Mouse (Mus musculus) lung, embryonic 14.5 days (tissue): ENCODE measurements around the gene Gabrd. TPM values are rescaled to one million over a fixed set of nuclear protein-coding genes. Genes with fewer than 3 reads are reported as not detected.
A peak's percentile ranks its signal among the peaks of the same experiment; 100 is the strongest.

ENCODE experiments used
- ATAC-seq: fragments of 200-750 bp; cut with Nextera tagmentation; 2 replicates; pipeline ENCODE4 v1.8.0; 2017; ENCODE audit warnings: mild to moderate bottlenecking, moderate TSS enrichment, moderate library complexity; ENCODE audit not compliant: insufficient read depth
- DNase-seq: peaks from one replicate; pipeline ENCODE4 v3.0.0-alpha.2; 2015
- H3K27ac ChIP-seq: fragments of 300-500 bp; sonication (generic); 2 replicates; pipeline ENCODE4 v1.5.1; 2014; ENCODE audit warnings: low read depth, mild to moderate bottlenecking, moderate library complexity
- H3K27me3 ChIP-seq: fragments of 300-500 bp; sonication (generic); 2 replicates; pipeline ENCODE4 v1.6.1; 2014; ENCODE audit warnings: low read length, control low read depth; ENCODE audit not compliant: insufficient read depth
- H3K36me3 ChIP-seq: fragments of 300-500 bp; sonication (generic); 2 replicates; pipeline ENCODE4 v1.6.1; 2014; ENCODE audit warnings: control low read depth; ENCODE audit not compliant: insufficient read depth
- H3K4me1 ChIP-seq: fragments of 300-500 bp; sonication (generic); 2 replicates; pipeline ENCODE4 v1.6.1; 2014; ENCODE audit warnings: antibody characterized with exemption, control low read depth; ENCODE audit not compliant: insufficient read depth
- H3K4me2 ChIP-seq: fragments of 300-500 bp; sonication (generic); 2 replicates; pipeline ENCODE4 v1.6.1; 2014; ENCODE audit warnings: mild to moderate bottlenecking
- H3K4me3 ChIP-seq: fragments of 300-500 bp; sonication (generic); 2 replicates; pipeline ENCODE4 v1.5.1; 2014; ENCODE audit warnings: low read depth, low read length
- H3K9ac ChIP-seq: fragments of 300-500 bp; sonication (generic); 2 replicates; pipeline ENCODE4 v1.6.1; 2014
- H3K9me3 ChIP-seq: fragments of 300-500 bp; sonication (generic); 2 replicates; pipeline ENCODE4 v1.6.1; 2016; ENCODE audit warnings: low read depth, low read length, control low read depth
- CTCF ChIP-seq: IDR thresholded peaks from 2 replicates; pipeline ENCODE4 v1.5.1; 2016; ENCODE audit warnings: antibody characterized with exemption, low read depth
- WGBS: fragments of 180-500 bp; shearing (Covaris S2); extraction: QIAGEN DNeasy Blood & Tissue Kit; methylation state at CpG from one replicate; pipeline ENCODE4 v1.1.7; 2014; 5-methylcytosine and 5-hydroxymethylcytosine counted together
- polyA plus RNA-seq: library from polyadenylated mRNA; unstranded; fragments of >200 nt; fragmentation: Nextera tagmentation; extraction: Ambion mirVana; gene quantifications from 2 replicates; pipeline ENCODE4 v1.2.1, GENCODE M21; 2014

The Gabrd gene
- polyA plus RNA-seq, 1 experiment from 2014 or later = not detected

GRCm38 (mm10) chr4:155367739-155368138 is 30.2 kb downstream of the Gabrd start:
- 85% methylated on average over 9 of the region's 9 CpGs for WGBS
- ATAC-seq (no peak), DNase-seq (no peak)
- H3K4me3 ChIP-seq = no peak overlapping the region
- peaks cover 8% of the 10 kb centered on the region; the same call in 1 of the 2 replicates for H3K27me3 ChIP-seq
- H3K27ac ChIP-seq = no peak overlapping the region
- no peaks in the 10 kb centered on the region for H3K36me3 ChIP-seq
- no peaks in the 10 kb centered on the region for H3K9me3 ChIP-seq
- no peak for TF ChIP-seq CTCF
- no peak overlapping the region for H3K9ac ChIP-seq
- H3K4me2 ChIP-seq = no peak overlapping the region
- no peaks in the 10 kb centered on the region for H3K4me1 ChIP-seq

DNA sequence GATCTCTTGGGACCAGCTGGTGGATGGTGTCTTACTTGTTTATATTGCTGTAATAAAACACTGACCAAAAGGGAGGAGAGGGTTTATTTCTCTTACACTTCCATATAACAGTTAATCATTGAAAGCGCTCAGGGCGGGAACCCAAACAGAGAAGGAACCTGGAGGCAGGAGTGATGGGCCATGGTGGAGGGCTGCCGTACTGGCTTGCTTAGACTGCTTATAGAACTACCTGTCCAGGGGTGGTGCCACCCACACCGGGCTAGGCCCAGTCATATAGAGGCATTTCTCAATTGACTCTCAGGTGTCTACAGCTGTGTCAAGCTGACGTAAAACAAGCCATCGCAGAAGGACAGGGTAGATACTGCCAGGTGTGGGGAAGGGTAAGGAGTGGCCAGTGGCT is 31.1 kb downstream of the Gabrd start:
- Histone ChIP-seq H3K4me2 (no peak overlapping the region), H3K9me3 (no peaks in the 10 kb centered on the region), H3K9ac (no peak overlapping the region), H3K27ac (no peak overlapping the region), H3K36me3 (no peaks in the 10 kb centered on the region), H3K4me3 (no peak overlapping the region), H3K27me3 (peaks cover 18% of the 10 kb centered on the region), H3K4me1 (no peaks in the 10 kb centered on the region)
- ATAC-seq = no peak
- no peak for TF ChIP-seq CTCF
- WGBS = 67% methylated on average over 6 of the region's 6 CpGs
- DNase-seq = no peak

DNA sequence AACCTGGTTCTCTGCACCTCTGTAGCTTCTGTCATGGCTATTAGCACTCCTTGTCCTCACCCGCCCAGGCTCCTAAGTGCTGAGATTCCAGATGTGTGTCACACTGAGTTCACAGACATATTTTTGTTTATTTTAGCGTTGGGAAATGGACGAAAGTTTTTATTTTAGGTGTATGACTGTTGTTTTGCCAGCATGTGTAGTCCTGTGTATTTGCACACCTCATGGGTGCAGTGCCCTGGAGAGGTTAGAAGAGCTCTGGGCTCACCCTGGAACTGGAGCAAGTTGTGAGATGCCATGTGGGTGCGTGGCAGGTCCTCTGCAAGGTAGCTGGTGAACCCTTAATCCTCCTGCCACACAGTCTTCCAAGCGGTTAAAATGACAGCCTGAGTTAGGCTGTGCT is 35.5 kb downstream of the Gabrd start:
- Histone ChIP-seq H3K27ac (no peak overlapping the region), H3K27me3 (peaks cover 41% of the 10 kb centered on the region), H3K9ac (no peak overlapping the region), H3K9me3 (no peaks in the 10 kb centered on the region), H3K4me3 (peak overlapping the region; percentile 45; the same call in 1 of the 2 replicates), H3K36me3 (no peaks in the 10 kb centered on the region), H3K4me2 (peak overlapping the region; percentile 59), H3K4me1 (no peaks in the 10 kb centered on the region; the same call in 1 of the 2 replicates)
- DNase-seq (no peak), ATAC-seq (no peak)
- no peak for TF ChIP-seq CTCF
- 20% methylated on average over 5 of the region's 5 CpGs for WGBS

DNA sequence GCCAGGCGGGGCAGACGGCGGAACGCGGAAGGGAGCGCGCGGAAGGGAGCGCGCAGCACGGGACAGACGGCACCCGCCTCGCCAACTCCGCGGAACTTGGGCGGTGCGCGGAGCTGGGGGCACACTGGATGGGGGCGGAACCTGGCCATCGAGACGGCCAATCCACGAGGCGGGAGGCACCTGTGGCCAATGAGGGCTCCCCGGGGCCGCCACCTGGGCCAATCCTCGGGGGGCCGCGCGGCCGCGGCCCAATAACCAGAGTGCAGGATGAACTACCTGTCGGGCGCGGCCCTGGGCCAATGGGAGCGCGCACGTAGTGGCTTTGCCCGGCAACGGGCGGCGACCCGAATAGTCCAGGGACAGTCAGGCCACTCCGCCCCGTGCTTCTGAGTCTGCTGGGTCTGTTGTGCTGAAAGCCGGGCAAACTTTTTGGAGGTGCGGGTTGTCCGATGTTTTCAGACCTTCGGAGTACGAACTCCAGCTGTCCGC is 36.6 kb downstream of the Gabrd start, which contains the start of gene Prkcz:
Gene Prkcz (minus strand): TSS at position 59 of the 489 bp plus-strand sequence.
- peak within 1 kb of the TSS; percentile 59 for H3K4me2 ChIP-seq
- no peaks in the 10 kb centered on the region for H3K9me3 ChIP-seq
- no peaks in the 10 kb centered on the region for H3K36me3 ChIP-seq
- no peaks in the 10 kb centered on the region; the same call in 1 of the 2 replicates for H3K4me1 ChIP-seq
- H3K27ac ChIP-seq = peak within 1 kb of the TSS; percentile 46
- under 1% methylated on average over 49 of the region's 51 CpGs for WGBS
- TF ChIP-seq CTCF = no peak
- H3K9ac ChIP-seq = peak within 1 kb of the TSS; percentile 43
- H3K27me3 ChIP-seq = peaks cover 39% of the 10 kb centered on the region
- ATAC-seq = peak; percentile 98
- DNase-seq = peak; percentile 84
- H3K4me3 ChIP-seq = peak within 1 kb of the TSS; percentile 45

GRCm38 (mm10) chr4:155360856-155361255 is 37.1 kb downstream of the Gabrd start:
- H3K4me3 ChIP-seq = peak overlapping the region; percentile 45
- ATAC-seq = no peak
- peak overlapping the region; percentile 46 for H3K27ac ChIP-seq
- WGBS = under 1% methylated on average over 42 of the region's 42 CpGs
- H3K4me1 ChIP-seq = no peaks in the 10 kb centered on the region; the same call in 1 of the 2 replicates
- no peaks in the 10 kb centered on the region for H3K9me3 ChIP-seq
- peak overlapping the region; percentile 26; the same call in 1 of the 2 replicates for H3K9ac ChIP-seq
- no peaks in the 10 kb centered on the region for H3K36me3 ChIP-seq
- H3K4me2 ChIP-seq = peak overlapping the region; percentile 59
- peaks cover 39% of the 10 kb centered on the region for H3K27me3 ChIP-seq
- TF ChIP-seq CTCF = no peak
- peak; percentile 16 for DNase-seq

GRCm38 (mm10) chr4:155359560-155360464 is 38.1 kb downstream of the Gabrd start:
- H3K9me3 ChIP-seq = no peaks in the 10 kb centered on the region
- ATAC-seq (no peak), DNase-seq (peak; percentile 5)
- no peaks in the 10 kb centered on the region for H3K36me3 ChIP-seq
- TF ChIP-seq CTCF = no peak
- peaks cover 39% of the 10 kb centered on the region for H3K27me3 ChIP-seq
- H3K4me1 ChIP-seq = no peaks in the 10 kb centered on the region; the same call in 1 of the 2 replicates
- no peak overlapping the region for H3K27ac ChIP-seq
- H3K9ac ChIP-seq = no peak overlapping the region
- 30% methylated on average over 12 of the region's 12 CpGs for WGBS
- H3K4me3 ChIP-seq = peak overlapping the region; percentile 45; the same call in 1 of the 2 replicates
- peak overlapping the region; percentile 59 for H3K4me2 ChIP-seq

GRCm38 (mm10) chr4:155357601-155358000 is 40.3 kb downstream of the Gabrd start:
- H3K4me1 ChIP-seq = no peaks in the 10 kb centered on the region; the same call in 1 of the 2 replicates
- 48% methylated on average over 2 of the region's 2 CpGs for WGBS
- no peaks in the 10 kb centered on the region for H3K9me3 ChIP-seq
- no peaks in the 10 kb centered on the region for H3K36me3 ChIP-seq
- H3K4me3 ChIP-seq = no peak overlapping the region
- ATAC-seq = no peak
- no peak overlapping the region for H3K4me2 ChIP-seq
- peak; percentile 48 for TF ChIP-seq CTCF
- peaks cover 31% of the 10 kb centered on the region for H3K27me3 ChIP-seq
- no peak overlapping the region for H3K27ac ChIP-seq
- no peak overlapping the region for H3K9ac ChIP-seq
- no peak for DNase-seq
